Mouse (Mus musculus) kidney, adult 2 months (tissue): ENCODE measurements around the gene Mical3. TPM values are rescaled to one million over a fixed set of nuclear protein-coding genes. Genes with fewer than 3 reads are reported as not detected.

Experiments used
- DNase-seq: peaks from one replicate; pipeline ENCODE4 v3.0.0; 2021
- H3K27ac ChIP-seq: fragments of 200-500 bp; 2 replicates; pipeline ENCODE4 v1.5.1; 2012; ENCODE audit warnings: low read depth, low read length, control low read depth, inconsistent platforms; ENCODE audit not compliant: insufficient read depth
- H3K27me3 ChIP-seq: fragments of 200-500 bp; replicated peaks from 2 replicates; pipeline ENCODE4 v1.6.1; 2012; ENCODE audit warnings: mild to moderate bottlenecking, moderate library complexity, low read length, inconsistent platforms; ENCODE audit not compliant: control insufficient read depth, insufficient read depth
- H3K36me3 ChIP-seq: fragments of 200-500 bp; 2 replicates; pipeline ENCODE4 v1.6.1; 2012; ENCODE audit warnings: mild to moderate bottlenecking, moderate library complexity, low read length, inconsistent platforms; ENCODE audit not compliant: control insufficient read depth, insufficient read depth
- H3K4me1 ChIP-seq: fragments of 200-500 bp; 2 replicates; pipeline ENCODE4 v1.6.1; 2011; ENCODE audit warnings: low read length; ENCODE audit not compliant: control insufficient read depth, insufficient read depth
- H3K4me3 ChIP-seq: fragments of 200-500 bp; 2 replicates; pipeline ENCODE4 v1.5.1; 2011; ENCODE audit warnings: mild to moderate bottlenecking, low read depth, low read length, control low read depth; ENCODE audit not compliant: insufficient read depth
- CTCF ChIP-seq: fragments of 200-500 bp; conservative IDR thresholded peaks from 2 replicates; pipeline ENCODE4 v1.5.1; 2011; ENCODE audit warnings: low read depth, mild to moderate bottlenecking, control low read depth, low read length, moderate library complexity, mixed read lengths; ENCODE audit not compliant: insufficient read depth, insufficient read length
- POLR2A ChIP-seq: fragments of 200-500 bp; IDR thresholded peaks from one replicate; pipeline ENCODE4 v1.6.1; 2011; ENCODE audit warnings: low read depth, low read length, control low read depth
- WGBS: fragments of 180-500 bp; shearing (Covaris S2); methylation state at CpG from one replicate; pipeline ENCODE4 v1.1.7; 2018; 5-methylcytosine and 5-hydroxymethylcytosine counted together
- polyA plus RNA-seq: library from polyadenylated mRNA; depleted of rRNA; stranded (reverse); fragments of >200 nt; gene quantifications from 2 replicates; pipeline ENCODE4 v1.2.3, GENCODE M21; 2012

The Mical3 gene
- polyA plus RNA-seq, 1 experiment: 16.1 TPM

DNA sequence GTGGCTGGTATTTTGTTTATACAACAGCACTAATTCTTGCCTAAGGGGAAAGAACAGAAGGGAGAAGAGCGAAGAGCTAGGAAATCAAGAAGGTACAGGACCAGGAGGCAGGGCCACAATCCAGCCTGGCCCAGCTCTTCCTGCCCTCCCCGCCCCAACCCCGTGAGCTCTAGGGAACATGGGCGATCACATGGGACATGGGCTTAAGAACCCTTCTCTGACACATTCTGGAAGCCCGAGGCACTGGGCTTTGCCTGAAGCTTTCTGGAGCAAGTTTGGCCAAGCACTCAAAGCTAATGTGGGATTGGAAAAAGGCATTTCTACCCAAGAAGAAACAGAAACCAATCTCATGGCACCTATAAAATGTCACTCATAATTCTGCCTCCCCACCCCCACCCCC is 131.7 kb downstream of the Mical3 start:
- DNase-seq: no peak
- WGBS: 57% methylated on average over 5 of the region's 5 CpGs
- no peaks in the 10 kb centered on the region for H3K36me3 ChIP-seq

DNA sequence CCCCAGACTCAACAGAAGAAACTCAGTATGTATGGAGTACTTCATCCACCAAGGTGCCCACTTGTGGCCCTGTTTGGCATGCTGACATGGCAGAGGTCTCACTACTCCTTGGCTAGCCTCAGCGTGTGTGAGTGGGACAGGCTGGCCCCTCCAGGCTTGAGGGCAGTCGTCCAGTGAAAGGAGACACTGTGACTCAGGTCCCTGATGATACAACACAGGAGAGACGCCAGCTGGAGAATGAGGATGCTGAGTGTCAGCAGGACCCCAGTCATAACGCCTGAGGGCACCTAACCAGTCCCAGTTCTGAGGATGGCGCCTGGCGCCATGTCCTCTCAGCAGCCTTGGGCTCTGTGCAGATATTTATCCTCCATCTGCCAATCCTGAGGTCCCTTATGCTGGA is 134.2 kb downstream of the Mical3 start:
- WGBS: 81% methylated on average over 6 of the region's 6 CpGs

More for the DNA sequence above, 131.7 kb downstream of the Mical3 start:
- Histone ChIP-seq H3K27me3 (no peaks in the 10 kb centered on the region), H3K4me3 (no peak overlapping the region), H3K4me1 (no peaks in the 10 kb centered on the region), H3K27ac (no peak overlapping the region)
- TF ChIP-seq CTCF (no peak), POLR2A (no peak)

DNA sequence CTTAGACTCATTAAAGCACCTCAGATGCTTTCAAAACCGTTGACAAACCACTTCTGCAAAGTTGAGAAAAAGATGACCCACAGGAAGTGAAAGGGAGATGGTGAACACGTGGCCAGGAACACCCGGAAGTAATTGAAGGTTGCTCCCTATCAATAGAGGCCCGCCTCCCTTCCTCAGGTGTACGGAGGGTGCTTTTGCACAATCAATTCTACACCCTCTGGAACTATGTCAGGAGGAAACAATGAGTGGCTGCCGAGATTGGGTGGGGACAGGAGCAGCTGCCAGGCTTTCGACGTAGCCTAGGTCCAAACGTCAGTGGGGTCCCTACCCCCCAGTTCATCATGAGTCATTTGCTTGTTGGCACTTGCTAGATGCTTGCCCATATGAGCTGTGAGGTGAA is 135.3 kb downstream of the Mical3 start:
- no peak overlapping the region for H3K27ac ChIP-seq
- H3K4me3 ChIP-seq: no peak overlapping the region
- H3K27me3 ChIP-seq: no peaks in the 10 kb centered on the region
- H3K4me1 ChIP-seq: no peaks in the 10 kb centered on the region
- TF ChIP-seq CTCF: no peak
- no peak for TF ChIP-seq POLR2A
- WGBS: 78% methylated on average over 9 of the region's 9 CpGs
- no peak for DNase-seq
- no peaks in the 10 kb centered on the region for H3K36me3 ChIP-seq

More for the DNA sequence above, 134.2 kb downstream of the Mical3 start:
- no peak for DNase-seq
- Histone ChIP-seq H3K4me3 (no peak overlapping the region), H3K27me3 (no peaks in the 10 kb centered on the region), H3K4me1 (no peaks in the 10 kb centered on the region), H3K27ac (no peak overlapping the region), H3K36me3 (no peaks in the 10 kb centered on the region)
- TF ChIP-seq POLR2A: no peak
- TF ChIP-seq CTCF: no peak

DNA sequence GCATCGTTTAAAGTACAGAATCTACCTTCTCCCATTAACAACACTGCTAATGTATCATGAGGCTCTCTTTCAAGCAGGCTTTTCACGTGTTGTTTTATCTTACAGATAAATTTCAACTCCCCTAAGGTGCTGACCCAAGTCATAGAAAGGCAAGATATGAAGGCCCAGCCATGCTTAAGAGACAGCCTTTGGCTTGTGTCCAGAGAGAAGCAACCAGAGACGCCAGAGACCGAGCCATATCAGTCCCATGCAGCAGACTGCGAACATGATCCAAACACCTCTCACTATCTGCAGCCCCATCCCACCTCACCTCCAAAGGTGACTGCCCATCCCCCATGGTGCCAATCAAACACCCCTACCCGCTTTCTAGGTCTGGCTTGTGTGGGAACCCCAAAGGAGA is 138.9 kb downstream of the Mical3 start:
- 79% methylated on average over 6 of the region's 6 CpGs for WGBS

DNA sequence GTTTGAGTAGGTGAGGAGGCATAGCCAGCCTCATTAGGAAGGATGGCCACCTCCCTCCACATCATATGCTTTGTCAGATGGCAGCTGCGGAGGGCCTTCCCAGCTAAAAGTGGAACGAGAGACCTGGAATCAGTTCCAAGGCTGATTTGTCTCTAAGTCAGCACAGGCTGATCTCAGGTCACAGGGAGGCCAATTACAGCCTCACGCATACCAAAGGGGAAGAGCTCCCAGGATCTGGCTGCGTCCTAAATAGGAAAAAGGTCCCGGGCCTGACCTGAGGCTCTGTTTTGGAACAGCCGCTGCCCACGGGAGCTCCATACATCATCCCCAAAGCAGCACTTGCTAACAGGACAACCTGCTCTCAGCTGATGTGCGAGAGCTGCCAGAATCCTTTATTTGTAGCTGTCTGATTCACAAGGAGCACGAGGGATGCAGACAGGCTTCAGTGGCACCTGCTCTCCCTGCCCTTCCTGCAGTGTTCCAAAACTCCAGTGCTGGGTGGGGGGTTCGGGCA is 143.2 kb downstream of the Mical3 start:
- no peak for TF ChIP-seq CTCF
- TF ChIP-seq POLR2A: no peak
- Histone ChIP-seq H3K4me3 (no peak overlapping the region), H3K4me1 (no peaks in the 10 kb centered on the region), H3K27me3 (no peaks in the 10 kb centered on the region), H3K27ac (no peak overlapping the region; the same call in 1 of the 2 replicates), H3K36me3 (no peaks in the 10 kb centered on the region)
- DNase-seq: peak; percentile 40
- 54% methylated on average over 10 of the region's 10 CpGs for WGBS

More for the DNA sequence above, 138.9 kb downstream of the Mical3 start:
- Histone ChIP-seq H3K36me3 (no peaks in the 10 kb centered on the region), H3K27me3 (no peaks in the 10 kb centered on the region), H3K4me3 (no peak overlapping the region), H3K27ac (no peak overlapping the region), H3K4me1 (no peaks in the 10 kb centered on the region)
- no peak for DNase-seq
- TF ChIP-seq CTCF: no peak
- no peak for TF ChIP-seq POLR2A

DNA sequence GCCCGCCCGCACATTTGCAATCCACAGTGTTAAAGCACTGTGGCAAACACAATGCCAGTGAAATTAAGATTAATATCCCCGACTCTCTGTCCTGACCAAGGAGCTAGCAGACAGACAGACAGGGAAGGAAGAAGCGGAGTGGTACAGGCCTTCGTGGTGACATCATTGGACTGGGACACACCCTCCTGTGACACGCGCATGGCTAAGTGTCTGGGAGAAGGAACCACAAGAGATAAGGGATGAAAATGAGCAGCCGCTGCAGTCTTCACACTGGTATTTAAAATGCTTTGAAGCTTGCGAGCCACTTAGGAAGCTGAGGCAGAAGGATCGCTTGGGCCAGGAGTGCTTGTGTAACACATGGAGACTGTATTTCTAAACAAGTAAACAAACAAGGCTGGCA is 143.6 kb downstream of the Mical3 start:
- WGBS: 85% methylated on average over 10 of the region's 10 CpGs
- no peak for TF ChIP-seq POLR2A
- TF ChIP-seq CTCF: no peak
- H3K27me3 ChIP-seq: no peaks in the 10 kb centered on the region
- no peak overlapping the region; the same call in 1 of the 2 replicates for H3K27ac ChIP-seq
- H3K4me3 ChIP-seq: no peak overlapping the region
- no peaks in the 10 kb centered on the region for H3K4me1 ChIP-seq
- no peaks in the 10 kb centered on the region for H3K36me3 ChIP-seq
- no peak for DNase-seq

DNA sequence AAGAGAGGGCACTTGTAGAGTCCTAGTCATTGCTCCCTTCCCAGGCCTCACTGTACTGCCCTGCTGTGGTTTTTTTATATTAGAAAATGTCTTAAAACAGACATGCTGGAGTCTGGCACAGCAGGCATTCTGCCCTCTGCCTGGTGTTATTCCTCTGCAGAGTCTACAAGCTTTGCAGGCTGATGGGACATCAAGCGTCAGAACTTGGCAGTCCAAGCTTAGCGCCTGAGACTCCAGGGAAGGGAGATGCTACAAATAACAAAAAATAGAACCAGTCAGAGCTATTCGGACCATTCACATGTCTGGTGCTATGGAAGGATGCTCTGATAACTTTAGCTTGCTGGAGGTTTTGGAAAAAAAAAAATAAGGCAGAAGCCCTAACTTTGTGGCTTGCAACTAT is 144.6 kb downstream of the Mical3 start:
- TF ChIP-seq CTCF (no peak), POLR2A (no peak)
- Histone ChIP-seq H3K4me3 (no peak overlapping the region), H3K27me3 (no peaks in the 10 kb centered on the region), H3K4me1 (no peaks in the 10 kb centered on the region), H3K36me3 (no peaks in the 10 kb centered on the region), H3K27ac (no peak overlapping the region)
- no peak for DNase-seq
- WGBS: 83% methylated on average over 3 of the region's 3 CpGs
